In the genomic region with DNA sequence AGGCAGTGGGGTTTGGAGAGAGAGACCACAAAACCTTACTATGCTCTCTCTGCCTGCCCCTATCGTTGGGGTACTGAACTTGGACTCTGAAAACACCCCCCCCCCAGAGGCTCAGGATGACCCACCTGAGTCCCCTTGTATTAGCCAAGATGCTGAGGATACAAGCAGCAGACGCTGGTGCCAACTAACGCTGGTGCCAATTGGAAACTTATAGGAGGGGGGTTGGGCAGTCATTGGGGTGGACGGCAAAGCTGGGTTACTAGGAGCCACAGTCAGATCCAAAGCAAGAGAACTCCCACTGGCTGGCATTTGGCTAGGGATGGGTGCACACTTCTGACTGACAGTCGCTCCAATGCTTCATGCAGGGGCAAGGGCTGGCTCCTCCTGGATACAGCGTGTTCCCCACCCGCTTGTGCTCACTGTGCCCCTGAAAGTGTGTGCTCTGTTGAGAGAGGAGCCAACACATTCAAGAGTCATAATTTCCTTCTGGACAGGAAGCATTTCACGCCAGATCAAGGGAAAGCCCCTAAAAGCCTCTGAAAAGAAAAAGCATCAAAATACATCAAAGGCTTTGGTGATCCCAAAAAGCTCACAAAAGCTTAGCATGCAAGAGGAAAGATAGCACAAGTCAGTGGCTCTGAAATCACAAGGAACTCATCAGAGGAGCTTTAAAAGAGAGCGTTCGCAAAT, we compare ENCODE assay signal across 23 mouse cellular contexts. TPM values are rescaled to one million over a fixed set of nuclear protein-coding genes. Genes with fewer than 3 reads are reported as not detected.
DNase-seq lines count a peak whose midpoint lies in the region; TF ChIP-seq lines count a peak whose summit lies in the region.
"Had no signal": no experiment of that assay in that cellular context is flagged by ENCODE, and none has a peak within 500 bp of the region (broad histone marks: within the 10 kb centered on the region; RNA-seq: fewer than 3 reads in every experiment).

No protein-coding gene starts in this region.

- no peak overlapping the region for H3K9ac ChIP-seq in CH12.LX (ENCODE audit: insufficient read depth, low read depth)
- H3K9ac ChIP-seq: embryonic facial prominence, embryonic 13.5 days; embryonic facial prominence, embryonic 15.5 days; forebrain, embryonic 12.5 days had no signal

- H3K4me3 ChIP-seq in CH12.LX (replicated peaks in 1 of 3; ENCODE audit: low read depth in 2 of 3, low read length in 2 of 3, poor library complexity in 1 of 3) = no peak overlapping the region
- H3K4me3 ChIP-seq: embryonic facial prominence, embryonic 13.5 days; embryonic facial prominence, embryonic 15.5 days; erythroblast, embryonic 14.5 days; forebrain, embryonic 10.5 days; forebrain, embryonic 12.5 days had no signal

- H3K4me1 ChIP-seq in CH12.LX (ENCODE audit: control insufficient read depth in 1 of 2, insufficient read depth in 2 of 2) = peaks cover 12 to 43% of the 10 kb centered on the region in 2 experiments; a peak in 3 of 4 replicates

- TF ChIP-seq RAD21 in CH12.LX (IDR thresholded peaks at IDR 0.05; ENCODE audit: low read depth, low read length) = no peak

- H3K27ac ChIP-seq in CH12.LX (ENCODE audit: insufficient read depth, low read depth) = no peak overlapping the region
- H3K27ac ChIP-seq: embryonic facial prominence, embryonic 13.5 days; embryonic facial prominence, embryonic 15.5 days; forebrain, embryonic 10.5 days; forebrain, embryonic 12.5 days had no signal

- no peak for TF ChIP-seq POLR2A in CH12.LX (IDR thresholded peaks at IDR 0.05; ENCODE audit: low read depth, low read length)

- DNase-seq in cerebellum, postnatal 10 days = peak; percentile 68 to 71
- no peak for DNase-seq in cerebellum, postnatal 4 days (ENCODE audit: low spot score in 2 of 2)
- DNase-seq in left cerebral cortex, postnatal 4 days = peak; percentile 34
- no peak for DNase-seq in left cerebral cortex, adult 18-20 months (ENCODE audit: low spot score in 2 of 2)
- peak; percentile 42 for DNase-seq in CH12.LX (ENCODE audit: extremely low read depth)
- no peak for DNase-seq in urinary bladder, postnatal 25 days (ENCODE audit: low spot score)
- DNase-seq: adrenal gland, adult 2 months; adrenal gland, postnatal 10 days; adrenal gland, postnatal 25 days; B cell, adult 2 months; cerebellum, adult 11 months; cerebellum, adult 18-20 months; cerebellum, adult 9-10 months; cerebellum, postnatal 25 days; embryo, embryonic 11 days had no signal

- dilution Hi-C loops in CH12.LX (cut with MboI; ENCODE audit: extremely low pct_ligation_motif_present, extremely low pct_unique_long_range_greater_than_20kb, low sequenced_read_pairs) = no loop called here

- H3K9me3 ChIP-seq in CH12.LX (replicated peaks; ENCODE audit: low read length) = peaks cover 3% of the 10 kb centered on the region
- H3K9me3 ChIP-seq: embryonic facial prominence, embryonic 13.5 days; embryonic facial prominence, embryonic 15.5 days; forebrain, embryonic 10.5 days had no signal

- no peaks in the 10 kb centered on the region for H3K36me3 ChIP-seq in CH12.LX (replicated peaks in 1 of 2; ENCODE audit: control insufficient read depth in 1 of 2, insufficient read depth in 1 of 2, low read length in 1 of 2)
- H3K36me3 ChIP-seq: embryonic facial prominence, embryonic 13.5 days; embryonic facial prominence, embryonic 15.5 days; forebrain, embryonic 10.5 days; forebrain, embryonic 12.5 days had no signal

- TF ChIP-seq CTCF in CH12.LX (conservative IDR thresholded peaks at IDR 0.05 in 1 of 2, IDR thresholded peaks at IDR 0.05 in 1 of 2; ENCODE audit: low read depth in 2 of 2, low read length in 2 of 2) = no peak

- TF ChIP-seq EP300 in CH12.LX (IDR thresholded peaks at IDR 0.05; ENCODE audit: low read length) = peak; percentile 79

- peak overlapping the region; percentile 65; the same call in 1 of the 2 replicates for H3K4me2 ChIP-seq in CH12.LX (ENCODE audit: insufficient read depth, low read depth, poor library complexity, severe bottlenecking)
- H3K4me2 ChIP-seq: embryonic facial prominence, embryonic 13.5 days; embryonic facial prominence, embryonic 15.5 days; forebrain, embryonic 12.5 days had no signal

- H3K79me2 ChIP-seq in CH12.LX (replicated peaks; ENCODE audit: control insufficient read depth, extremely low read depth, insufficient read depth, poor library complexity, severe bottlenecking) = no peaks in the 10 kb centered on the region

- in situ Hi-C loops in CH12.LX (cut with MboI; ENCODE audit: low pct_ligation_motif_present, low pct_unique_long_range_greater_than_20kb, low sequenced_read_pairs) = loop anchor here (5.0 kb wide), 2 partner anchors 58 to 127 kb away; a partner anchor contains a TSS

- H3K27me3 ChIP-seq in CH12.LX (replicated peaks) = peaks cover under 1% of the 10 kb centered on the region

- intact Hi-C loops in left cerebral cortex, postnatal 4 days (cut with DNase I) = loop anchor here (5.0 kb wide), 2 partner anchors 53 to 112 kb away; no protein-coding TSS in a partner anchor

TF ChIP-seq in CH12.LX, 34 proteins besides CTCF, POLR2A, EP300 and RAD21:
- TF ChIP-seq RCOR1 (conservative IDR thresholded peaks at IDR 0.05; ENCODE audit: low read depth, low read length) (no peak), UBTF (IDR thresholded peaks at IDR 0.05; ENCODE audit: low read depth, low read length) (no peak), GABPA (IDR thresholded peaks at IDR 0.05; ENCODE audit: insufficient replicate concordance, low read depth, low read length) (no peak), NELFE (IDR thresholded peaks at IDR 0.05; ENCODE audit: low read depth, low read length) (no peak), CHD1 (IDR thresholded peaks at IDR 0.05; ENCODE audit: low read depth, low read length) (no peak), IRF4 (IDR thresholded peaks at IDR 0.05; ENCODE audit: low read depth, low read length) (no peak; the same call in 1 of the 2 replicates), JUN (IDR thresholded peaks at IDR 0.05; ENCODE audit: insufficient read depth, low read depth, low read length) (peak; percentile 75; the same call in 1 of the 2 replicates), USF2 (conservative IDR thresholded peaks at IDR 0.05; ENCODE audit: low read depth, low read length) (no peak), MAX (IDR thresholded peaks at IDR 0.05; ENCODE audit: low read length) (no peak), BHLHE40 (IDR thresholded peaks at IDR 0.05; ENCODE audit: low read depth, low read length) (peak; percentile 36; the same call in 1 of the 2 replicates), TBP (conservative IDR thresholded peaks at IDR 0.05; ENCODE audit: low read depth, low read length) (no peak), SIN3A (IDR thresholded peaks at IDR 0.05; ENCODE audit: low read length) (no peak), KAT2A (IDR thresholded peaks at IDR 0.05; ENCODE audit: insufficient replicate concordance, low read length) (no peak), E2F4 (IDR thresholded peaks at IDR 0.05; ENCODE audit: insufficient replicate concordance, low read depth, low read length) (no peak), SMC3 (IDR thresholded peaks at IDR 0.05; ENCODE audit: low read depth, low read length) (no peak), ELF1 (IDR thresholded peaks at IDR 0.05; ENCODE audit: low read depth, low read length) (no peak; the same call in 1 of the 2 replicates), MYC (IDR thresholded peaks at IDR 0.05; ENCODE audit: low read depth, low read length) (no peak), USF1 (IDR thresholded peaks at IDR 0.05; ENCODE audit: low read depth, low read length) (no peak), ZNF384 (IDR thresholded peaks at IDR 0.05; ENCODE audit: low read depth, low read length) (no peak), ETS1 (conservative IDR thresholded peaks at IDR 0.05; ENCODE audit: low read depth, low read length) (peak; percentile 59; the same call in 1 of the 2 replicates), MAFK (IDR thresholded peaks at IDR 0.05; ENCODE audit: insufficient replicate concordance, low read length) (no peak), ZC3H11A (IDR thresholded peaks at IDR 0.05; ENCODE audit: low read depth, low read length) (no peak), ZKSCAN1 (IDR thresholded peaks at IDR 0.05; ENCODE audit: borderline replicate concordance, low read depth, low read length) (no peak; the same call in 1 of the 2 replicates), MAZ (IDR thresholded peaks at IDR 0.05; ENCODE audit: low read depth, low read length) (0 out of 2 replicates have a peak, but pooled peaks have one; percentile 39), HCFC1 (IDR thresholded peaks at IDR 0.05; ENCODE audit: low read depth, low read length) (0 out of 2 replicates have a peak, but pooled peaks have one; percentile 27), JUND (conservative IDR thresholded peaks at IDR 0.05; ENCODE audit: low read depth, low read length) (peak; percentile 80), POLR2AphosphoS2 (IDR thresholded peaks at IDR 0.05; ENCODE audit: low read depth, low read length) (no peak), CHD2 (IDR thresholded peaks at IDR 0.05; ENCODE audit: low read length) (0 out of 2 replicates have a peak, but pooled peaks have one; percentile 44), TCF12 (IDR thresholded peaks at IDR 0.05; ENCODE audit: low read depth, low read length) (peak; percentile 25; the same call in 1 of the 2 replicates), PAX5 (IDR thresholded peaks at IDR 0.05; ENCODE audit: low read length) (no peak), MEF2A (IDR thresholded peaks at IDR 0.05; ENCODE audit: borderline replicate concordance, low read depth, low read length) (no peak; the same call in 1 of the 2 replicates), ZMIZ1 (IDR thresholded peaks at IDR 0.05; ENCODE audit: low read depth, low read length) (no peak), NRF1 (IDR thresholded peaks at IDR 0.05; ENCODE audit: low read depth, low read length) (no peak), MXI1 (IDR thresholded peaks at IDR 0.05; ENCODE audit: low read depth, low read length) (no peak)

RNA-seq across cellular contexts. Expression of a gene that starts 9.2 kb away (rescaled TPM):
- total RNA-seq in left cerebral cortex, postnatal 4 days (2021) = 1 to 10 TPM; 1.4 to 2.4 TPM
- total RNA-seq in left cerebral cortex, adult 18-20 months (2021) = 1 to 10 TPM; 2.0 to 2.5 TPM
- not detected in 2 replicates for total RNA-seq in CH12.LX (2012; rRNA removed)
- not detected in 2 replicates for total RNA-seq in CH12.LX (2014; rRNA removed)
- not detected in 2 replicates for polyA plus RNA-seq in CH12.LX (2012; ENCODE audit: insufficient read length, low read depth)
- total RNA-seq: common myeloid progenitor, adult 5-6 weeks; MEL had no signal
- polyA plus RNA-seq: CD4-positive, CD25-positive, alpha-beta regulatory T cell, adult 4 months; embryonic facial prominence, embryonic 13.5 days; embryonic facial prominence, embryonic 15.5 days; erythroblast, embryonic 14.5 days had no signal

RNA-seq across cellular contexts. Expression of a gene that starts 43.8 kb away (rescaled TPM):
- total RNA-seq in left cerebral cortex, postnatal 4 days (2021) = 100 to 1,000 TPM; 126 to 138 TPM
- total RNA-seq in left cerebral cortex, adult 18-20 months (2021) = 100 to 1,000 TPM; 113 to 114 TPM
- 178 and 257 TPM in 2 replicates for total RNA-seq in CH12.LX (2012; rRNA removed)
- total RNA-seq in CH12.LX (2014; rRNA removed) = 337 and 352 TPM in 2 replicates
- 249 and 250 TPM in 2 replicates for polyA plus RNA-seq in CH12.LX (2012; ENCODE audit: insufficient read length, low read depth)

Comparison
In these comparisons a context has a peak if more than half of its experiments do, and no peak if none do; other contexts are left out.
1. DNase-seq: peak in cerebellum, postnatal 10 days (2 of 2), left cerebral cortex, postnatal 4 days (single experiment) and CH12.LX (single experiment); none in cerebellum, postnatal 4 days (0 of 2), left cerebral cortex, adult 18-20 months (0 of 2) and urinary bladder, postnatal 25 days (single experiment).